Mouse (Mus musculus): ENCODE data around the gene Fam13a. TPM values are rescaled to one million over a fixed set of nuclear protein-coding genes. Genes with fewer than 3 reads are reported as not detected.

The Fam13a gene
- total RNA-seq, 2 experiments from 2014 or later = 14.8 to 15.1 TPM

GRCm38 (mm10) chr6:58929911-58930431 is 94.4 kb downstream of the Fam13a start:
- TF ChIP-seq CTCF (IDR thresholded peaks at IDR 0.05) = no peak
- no peak for DNase-seq (ENCODE audit: extremely low spot score in 1 of 2, low spot score in 2 of 2)
- no peak overlapping the region for H3K4me3 ChIP-seq
- intact Hi-C loops (cut with DNase I) = loop anchor here (5.0 kb wide), 1 partner anchor 92 kb away; the partner anchor contains the start of gene Fam13a
- peak overlapping the region; percentile 76 for H3K27ac ChIP-seq

- TF ChIP-seq CTCF (IDR thresholded peaks at IDR 0.05) = no peak
- H3K27ac ChIP-seq = no peak overlapping the region
- intact Hi-C loops (cut with DNase I) = no loop called here
- H3K4me3 ChIP-seq = no peak overlapping the region
- DNase-seq (ENCODE audit: extremely low spot score in 1 of 2, low spot score in 2 of 2) = no peak
Measured at GRCm38 (mm10) chr6:58927881-58928280, 96.5 kb downstream of the Fam13a start.

GRCm38 (mm10) chr6:58922511-58922910 is 101.8 kb downstream of the Fam13a start:
- intact Hi-C loops (cut with DNase I) = no loop called here
- Histone ChIP-seq H3K27ac (no peak overlapping the region), H3K4me3 (no peak overlapping the region)
- TF ChIP-seq CTCF (IDR thresholded peaks at IDR 0.05) = no peak
- DNase-seq (ENCODE audit: extremely low spot score in 1 of 2, low spot score in 2 of 2) = no peak

- intact Hi-C loops (cut with DNase I) = no loop called here
- peak; percentile 51 for TF ChIP-seq CTCF (IDR thresholded peaks at IDR 0.05)
- no peak overlapping the region for H3K27ac ChIP-seq
- no peak for DNase-seq (ENCODE audit: extremely low spot score in 1 of 2, low spot score in 2 of 2)
- H3K4me3 ChIP-seq = no peak overlapping the region
Measured at GRCm38 (mm10) chr6:58921623-58922022, 102.7 kb downstream of the Fam13a start.

- no peak for DNase-seq (ENCODE audit: extremely low spot score in 1 of 2, low spot score in 2 of 2)
- intact Hi-C loops (cut with DNase I) = no loop called here
- no peak overlapping the region for H3K4me3 ChIP-seq
- no peak for TF ChIP-seq CTCF (IDR thresholded peaks at IDR 0.05)
- H3K27ac ChIP-seq = no peak overlapping the region
Measured at GRCm38 (mm10) chr6:58920735-58921134, 103.6 kb downstream of the Fam13a start.

GRCm38 (mm10) chr6:58916498-58916897 is 107.9 kb downstream of the Fam13a start:
- peak in 1 of 2 experiments; percentile 4 for DNase-seq (ENCODE audit: extremely low spot score in 1 of 2, low spot score in 2 of 2)
- no peak for TF ChIP-seq CTCF (IDR thresholded peaks at IDR 0.05)
- intact Hi-C loops (cut with DNase I) = no loop called here
- no peak overlapping the region for H3K4me3 ChIP-seq
- H3K27ac ChIP-seq = no peak overlapping the region

GRCm38 (mm10) chr6:58913971-58914370 is 110.4 kb downstream of the Fam13a start:
- Histone ChIP-seq H3K27ac (no peak overlapping the region), H3K4me3 (no peak overlapping the region)
- DNase-seq (ENCODE audit: extremely low spot score in 1 of 2, low spot score in 2 of 2) = no peak
- intact Hi-C loops (cut with DNase I) = no loop called here
- no peak for TF ChIP-seq CTCF (IDR thresholded peaks at IDR 0.05)

- TF ChIP-seq CTCF (IDR thresholded peaks at IDR 0.05) = no peak
- intact Hi-C loops (cut with DNase I) = no loop called here
- no peak for DNase-seq (ENCODE audit: extremely low spot score in 1 of 2, low spot score in 2 of 2)
- H3K4me3 ChIP-seq = no peak overlapping the region
- H3K27ac ChIP-seq = no peak overlapping the region
Measured at GRCm38 (mm10) chr6:58913551-58913950, 110.8 kb downstream of the Fam13a start.

GRCm38 (mm10) chr6:58912842-58913241 is 111.5 kb downstream of the Fam13a start:
- no peak for DNase-seq (ENCODE audit: extremely low spot score in 1 of 2, low spot score in 2 of 2)
- intact Hi-C loops (cut with DNase I) = no loop called here
- H3K27ac ChIP-seq = no peak overlapping the region
- no peak overlapping the region for H3K4me3 ChIP-seq
- no peak for TF ChIP-seq CTCF (IDR thresholded peaks at IDR 0.05)

- DNase-seq (ENCODE audit: extremely low spot score in 1 of 2, low spot score in 2 of 2) = no peak
- intact Hi-C loops (cut with DNase I) = loop anchor here (5.0 kb wide), 1 partner anchor 40 kb away; no protein-coding TSS in a partner anchor
- Histone ChIP-seq H3K27ac (peak overlapping the region; percentile 85), H3K4me3 (no peak overlapping the region)
- no peak for TF ChIP-seq CTCF (IDR thresholded peaks at IDR 0.05)
Measured at GRCm38 (mm10) chr6:58907791-58908190, 116.6 kb downstream of the Fam13a start.

GRCm38 (mm10) chr6:58907336-58907735 is 117.0 kb downstream of the Fam13a start:
- no peak for TF ChIP-seq CTCF (IDR thresholded peaks at IDR 0.05)
- Histone ChIP-seq H3K27ac (peak overlapping the region; percentile 85), H3K4me3 (peak overlapping the region; percentile 16; the same call in 1 of the 2 replicates)
- no peak for DNase-seq (ENCODE audit: extremely low spot score in 1 of 2, low spot score in 2 of 2)
- intact Hi-C loops (cut with DNase I) = loop anchor here (5.0 kb wide), 1 partner anchor 40 kb away; no protein-coding TSS in a partner anchor

GRCm38 (mm10) chr6:58906852-58907261 is 117.5 kb downstream of the Fam13a start, which contains the start of gene Nap1l5:
Gene Nap1l5, minus strand, starts transcription at chr6:58907076.
- peak within 1 kb of the TSS; percentile 92 for H3K27ac ChIP-seq
- intact Hi-C loops (cut with DNase I) = loop anchor here (1.0 to 5.0 kb wide), 2 partner anchors 26 to 40 kb away; no protein-coding TSS in a partner anchor
- TF ChIP-seq CTCF (IDR thresholded peaks at IDR 0.05) = no peak
- H3K4me3 ChIP-seq = peak within 1 kb of the TSS; percentile 66
- peak; percentile 78 to 80 for DNase-seq (ENCODE audit: extremely low spot score in 1 of 2, low spot score in 2 of 2)

- peak overlapping the region; percentile 66 for H3K4me3 ChIP-seq
- no peak for TF ChIP-seq CTCF (IDR thresholded peaks at IDR 0.05)
- DNase-seq (ENCODE audit: extremely low spot score in 1 of 2, low spot score in 2 of 2) = no peak
- H3K27ac ChIP-seq = no peak overlapping the region
- intact Hi-C loops (cut with DNase I) = no loop called here
Measured at GRCm38 (mm10) chr6:58904551-58904950, 119.8 kb downstream of the Fam13a start.

Data from left cerebral cortex, adult 2 months (tissue).